Mouse (Mus musculus) cerebellum, adult 2 months (tissue): ENCODE results near the gene Lyrm7. TPM values are rescaled to one million over a fixed set of nuclear protein-coding genes. Genes with fewer than 3 reads are reported as not detected.
"Not testable (repeated sequence)": the region's sequence is repeated elsewhere in the genome, so short reads cannot be mapped to it uniquely, and the experiment has no call there.

ENCODE experiments used
- DNase-seq, 2 experiments: peaks; one replicate each; pipeline ENCODE4 v3.0.0; 2021
- H3K27ac ChIP-seq: fragments of 200-500 bp; 2 replicates; pipeline ENCODE4 v1.5.1; 2012; ENCODE audit warnings: low read length, control low read depth, inconsistent platforms; ENCODE audit not compliant: insufficient read depth
- H3K27me3 ChIP-seq: fragments of 200-500 bp; 2 replicates; pipeline ENCODE4 v1.6.1; 2012; ENCODE audit warnings: inconsistent platforms, mild to moderate bottlenecking, low read length, moderate library complexity; ENCODE audit not compliant: control insufficient read depth, insufficient read depth
- H3K4me1 ChIP-seq: fragments of 200-500 bp; 2 replicates; pipeline ENCODE4 v1.6.1; 2011; ENCODE audit warnings: low read length; ENCODE audit not compliant: control insufficient read depth, insufficient read depth
- H3K4me3 ChIP-seq: fragments of 200-500 bp; replicated peaks from 2 replicates; pipeline ENCODE3; 2011; ENCODE audit warnings: mild to moderate bottlenecking, low read depth, low read length, control low read depth; ENCODE audit not compliant: insufficient read depth
- CTCF ChIP-seq: fragments of 200-500 bp; IDR thresholded peaks from 2 replicates; pipeline ENCODE4 v1.5.1; 2011; ENCODE audit warnings: low read depth, mild to moderate bottlenecking, control low read depth, low read length, moderate library complexity, borderline replicate concordance; ENCODE audit not compliant: insufficient read depth
- POLR2A ChIP-seq: fragments of 200-500 bp; IDR thresholded peaks from 2 replicates; pipeline ENCODE4 v1.6.1; 2011; ENCODE audit warnings: low read length, control low read depth, borderline replicate concordance; ENCODE audit not compliant: insufficient read depth
- WGBS: fragments of 180-500 bp; shearing (Covaris S2); methylation state at CpG from one replicate; pipeline ENCODE4 v1.1.7; 2018; 5-methylcytosine and 5-hydroxymethylcytosine counted together
- polyA plus RNA-seq: library from polyadenylated mRNA; depleted of rRNA; stranded (reverse); fragments of >200 nt; gene quantifications from 2 replicates; pipeline ENCODE4 v1.2.3, GENCODE M21; 2012

Lyrm7 gene
- polyA plus RNA-seq, 1 experiment: 24.3 TPM

DNA sequence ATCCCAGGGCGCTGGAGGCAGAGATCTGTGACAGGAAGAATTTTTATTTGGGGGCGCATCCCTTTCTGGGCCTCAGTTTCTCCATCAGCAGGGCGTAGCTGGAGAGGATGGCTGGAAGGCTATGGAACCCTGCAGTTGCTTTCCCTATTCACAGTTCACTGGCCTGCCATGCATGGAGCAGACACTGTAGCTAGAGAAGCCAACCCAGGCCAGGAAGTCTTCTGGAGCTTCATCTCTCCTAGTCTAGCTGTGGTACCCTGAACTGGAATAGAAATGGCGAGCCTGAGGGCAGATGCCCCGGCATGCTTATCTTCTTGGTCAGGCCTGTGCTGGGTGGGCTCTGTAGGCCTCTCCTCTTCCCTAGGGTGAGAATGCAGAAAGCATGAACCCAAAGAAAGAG lies 42.6 kb upstream of the Lyrm7 start:
- no peak for TF ChIP-seq POLR2A
- no peak for DNase-seq
- no peaks in the 10 kb centered on the region for H3K4me1 ChIP-seq
- H3K27me3 ChIP-seq: no peaks in the 10 kb centered on the region
- H3K4me3 ChIP-seq: no peak overlapping the region
- H3K27ac ChIP-seq: no peak overlapping the region
- 79% methylated on average over 5 of the region's 5 CpGs for WGBS

DNA sequence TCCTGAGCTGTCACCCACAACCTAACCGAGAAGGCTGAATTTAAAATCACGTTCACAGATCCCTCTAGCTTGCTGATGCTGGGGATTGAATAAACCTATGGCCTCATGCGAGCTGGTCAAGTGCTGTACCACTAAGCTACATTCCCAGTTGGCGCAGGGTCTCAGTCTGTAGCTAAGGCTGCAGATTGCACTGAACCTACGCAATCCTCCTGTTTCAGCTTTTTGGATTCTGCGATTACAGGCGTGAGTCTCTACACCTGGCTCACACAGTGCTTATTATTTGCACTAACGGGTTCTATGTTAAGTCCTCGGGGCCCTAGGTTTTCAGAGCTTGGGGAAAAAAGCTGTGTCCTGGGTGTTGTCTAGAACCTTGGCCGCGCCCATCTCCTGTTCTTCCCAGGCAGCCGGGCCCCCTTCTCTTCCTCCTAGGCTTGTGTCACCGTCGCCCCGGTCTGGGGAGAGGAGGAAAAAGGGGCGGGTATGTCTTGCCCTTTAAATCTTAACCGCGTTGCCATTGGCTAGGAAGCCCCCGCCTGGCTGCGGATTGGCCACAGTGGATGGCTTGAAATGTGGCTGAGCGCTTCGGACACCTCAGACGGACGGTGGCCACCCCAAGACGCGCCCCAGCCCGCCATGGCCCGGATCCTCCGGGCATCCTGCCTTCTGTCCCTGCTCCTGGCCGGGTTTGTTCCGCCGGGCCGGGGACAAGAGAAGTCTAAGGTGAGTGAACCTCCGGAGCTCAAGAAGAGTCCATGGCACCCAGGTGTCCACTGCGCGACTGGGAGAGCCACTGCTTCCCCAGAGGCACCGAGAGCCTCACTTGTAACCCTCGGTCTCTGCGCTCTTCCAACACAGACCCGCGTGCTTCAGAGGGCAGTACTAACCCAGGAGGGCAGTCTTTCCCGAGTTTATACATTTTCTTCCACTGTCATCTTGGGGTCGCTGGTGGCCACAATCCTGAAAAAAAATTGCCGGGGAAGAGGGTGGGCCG lies 41.9 kb upstream of the Lyrm7 start, which contains the start of gene Gpx3:
Gpx3 (plus strand) TSS at position 121 of the 991 bp plus-strand sequence.
- TF ChIP-seq POLR2A (no peak), CTCF (no peak)
- no peak within 1 kb of the TSS for H3K27ac ChIP-seq
- no peaks in the 10 kb centered on the region for H3K27me3 ChIP-seq
- H3K4me3 ChIP-seq: peak within 1 kb of the TSS; percentile 49
- no peaks in the 10 kb centered on the region for H3K4me1 ChIP-seq
- peak; percentile 77 to 80 for DNase-seq
- 15% methylated on average over 45 of the region's 45 CpGs for WGBS

DNA sequence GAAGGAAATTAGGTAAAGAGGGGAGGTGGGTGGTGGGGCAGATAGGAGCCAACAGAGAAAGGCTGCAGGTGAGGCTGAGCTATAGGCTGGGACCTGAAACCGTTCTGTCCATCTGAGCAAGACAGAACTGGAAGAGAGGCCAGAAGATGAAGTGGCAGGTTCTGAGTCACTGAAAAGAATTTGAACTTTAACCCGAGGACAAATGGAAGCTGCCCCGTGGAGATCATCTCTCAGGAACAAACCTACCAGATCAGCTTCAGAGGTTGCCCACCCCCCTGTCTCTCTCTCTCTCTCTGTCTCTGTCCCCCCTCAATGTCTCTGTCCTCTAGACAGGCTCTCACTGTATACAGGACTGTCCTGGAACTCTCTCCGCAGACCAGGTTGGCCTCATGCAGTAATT lies 38.9 kb upstream of the Lyrm7 start:
- WGBS: 80% methylated on average over 4 of the region's 4 CpGs
- H3K27ac ChIP-seq: no peak overlapping the region
- no peaks in the 10 kb centered on the region for H3K27me3 ChIP-seq
- DNase-seq: no peak
- no peak for TF ChIP-seq CTCF
- no peak overlapping the region for H3K4me3 ChIP-seq
- no peaks in the 10 kb centered on the region for H3K4me1 ChIP-seq

DNA sequence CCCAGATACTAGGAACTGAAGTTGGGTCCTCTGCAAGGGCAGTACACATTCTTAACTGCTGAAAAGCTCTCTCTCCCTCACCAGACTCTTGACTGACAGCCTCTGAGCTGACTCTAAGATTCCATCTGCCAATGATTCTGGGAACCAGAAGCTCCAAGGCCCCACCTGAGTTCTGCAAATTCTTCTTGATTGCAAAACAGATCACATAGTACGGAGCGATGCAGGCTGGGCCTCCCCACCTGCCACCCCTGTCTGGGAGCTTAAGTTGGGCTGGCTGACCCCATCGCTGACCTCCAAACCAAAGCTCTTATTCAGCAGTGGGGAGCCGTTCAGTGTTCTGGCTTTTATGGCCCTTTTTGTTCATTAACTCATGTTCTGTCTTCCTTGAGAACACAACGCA lies 36.8 kb upstream of the Lyrm7 start:
- Histone ChIP-seq H3K27ac (no peak overlapping the region), H3K4me1 (no peaks in the 10 kb centered on the region), H3K4me3 (no peak overlapping the region), H3K27me3 (no peaks in the 10 kb centered on the region)
- TF ChIP-seq POLR2A (no peak), CTCF (no peak)
- no peak for DNase-seq
- WGBS: 90% methylated on average over 5 of the region's 5 CpGs

DNA sequence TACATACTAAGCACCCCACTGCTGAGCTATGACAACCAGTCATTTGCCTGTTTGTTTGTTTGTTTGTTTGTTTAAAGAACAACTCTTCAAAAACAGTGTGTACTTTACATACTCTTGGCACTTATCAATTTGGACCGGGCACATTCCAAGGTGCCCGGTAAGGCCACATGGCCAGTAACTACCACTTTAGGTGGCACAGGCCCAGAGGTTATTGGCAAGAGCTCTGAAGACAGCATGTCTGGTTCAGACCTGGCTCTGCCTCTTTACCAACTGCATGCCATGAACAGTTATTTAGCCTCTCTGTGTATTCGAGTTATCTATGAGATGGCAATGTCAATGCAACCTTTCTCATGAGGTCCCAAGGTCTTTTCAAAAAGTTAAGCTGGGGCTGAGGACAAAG lies 35.9 kb upstream of the Lyrm7 start:
- H3K27me3 ChIP-seq, H3K4me3 ChIP-seq, H3K4me1 ChIP-seq, H3K27ac ChIP-seq: not testable (repeated sequence)
- WGBS: 10% methylated on average over 3 of the region's 3 CpGs
- peak in 1 of 2 experiments; percentile 24 for DNase-seq

DNA sequence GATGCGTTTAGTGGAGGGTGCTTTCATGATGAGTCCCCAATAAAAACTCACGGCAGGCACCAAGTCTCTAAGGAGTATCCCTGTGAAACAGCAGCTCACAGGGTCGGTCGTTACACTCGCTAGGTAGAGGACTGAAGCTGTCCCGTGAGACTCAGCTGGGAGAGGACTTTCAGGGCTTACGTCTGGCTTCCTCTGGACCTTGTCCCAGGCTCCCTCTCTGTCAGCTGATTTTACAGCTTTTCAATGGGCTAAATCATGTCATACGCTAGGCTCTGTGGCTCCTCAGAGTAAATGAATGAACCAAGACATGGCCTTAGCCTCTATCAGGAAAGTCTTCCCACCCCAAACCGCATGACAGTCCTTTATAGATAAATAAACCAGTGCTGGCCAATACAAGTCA lies 33.9 kb upstream of the Lyrm7 start:
- WGBS: 71% methylated on average over 9 of the region's 9 CpGs
- DNase-seq: no peak
- Histone ChIP-seq H3K27ac (no peak overlapping the region), H3K4me3 (no peak overlapping the region), H3K27me3 (no peaks in the 10 kb centered on the region), H3K4me1 (no peaks in the 10 kb centered on the region)
- no peak for TF ChIP-seq POLR2A
- TF ChIP-seq CTCF: no peak

DNA sequence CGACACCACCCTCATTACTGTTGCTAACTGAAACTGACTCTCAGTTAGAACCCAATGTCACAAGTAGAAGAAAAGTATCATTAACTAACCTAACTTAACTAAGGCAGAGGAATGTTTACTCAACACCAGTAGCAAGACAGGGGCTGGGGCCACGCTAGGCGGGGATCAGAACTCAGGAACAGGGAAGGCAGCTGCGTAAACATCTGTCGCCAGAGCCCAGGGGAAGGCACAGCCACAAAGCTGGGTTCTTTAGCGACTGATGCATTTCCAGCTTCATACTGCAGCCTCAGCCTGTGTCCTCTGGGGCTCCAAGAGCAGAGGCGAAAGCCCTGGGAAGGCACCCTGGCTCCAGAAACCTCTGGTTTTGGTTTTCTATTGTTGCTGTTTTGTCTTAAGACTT lies 31.4 kb upstream of the Lyrm7 start:
- H3K4me3 ChIP-seq: no peak overlapping the region
- DNase-seq: no peak
- H3K27me3 ChIP-seq: no peaks in the 10 kb centered on the region
- H3K4me1 ChIP-seq: no peaks in the 10 kb centered on the region
- 71% methylated on average over 7 of the region's 7 CpGs for WGBS
- H3K27ac ChIP-seq: no peak overlapping the region
- TF ChIP-seq POLR2A: no peak
- TF ChIP-seq CTCF: no peak

DNA sequence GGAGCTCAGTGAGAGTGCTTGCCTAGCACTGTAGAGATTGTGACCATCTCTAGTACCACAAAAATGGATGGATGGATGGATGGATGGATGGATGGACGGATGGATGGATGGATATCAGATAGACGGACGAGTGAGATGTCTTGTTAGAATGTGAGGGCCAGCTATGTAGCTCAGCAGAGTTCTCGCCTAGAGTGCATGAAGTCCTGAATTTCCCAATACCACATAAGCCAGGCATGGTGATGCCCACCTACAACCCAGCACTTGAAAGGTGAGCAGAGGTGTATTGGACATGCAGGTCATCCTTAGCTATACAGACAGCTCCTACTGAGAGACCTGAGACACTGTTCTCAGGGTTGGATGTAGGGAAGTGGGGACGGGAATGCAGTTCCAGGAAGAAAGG lies 30.6 kb upstream of the Lyrm7 start:
- TF ChIP-seq CTCF (no peak), POLR2A (no peak)
- no peak overlapping the region for H3K4me3 ChIP-seq
- no peaks in the 10 kb centered on the region for H3K4me1 ChIP-seq
- H3K27ac ChIP-seq: no peak overlapping the region
- WGBS: 90% methylated on average over 5 of the region's 5 CpGs
- DNase-seq: no peak
- no peaks in the 10 kb centered on the region for H3K27me3 ChIP-seq

DNA sequence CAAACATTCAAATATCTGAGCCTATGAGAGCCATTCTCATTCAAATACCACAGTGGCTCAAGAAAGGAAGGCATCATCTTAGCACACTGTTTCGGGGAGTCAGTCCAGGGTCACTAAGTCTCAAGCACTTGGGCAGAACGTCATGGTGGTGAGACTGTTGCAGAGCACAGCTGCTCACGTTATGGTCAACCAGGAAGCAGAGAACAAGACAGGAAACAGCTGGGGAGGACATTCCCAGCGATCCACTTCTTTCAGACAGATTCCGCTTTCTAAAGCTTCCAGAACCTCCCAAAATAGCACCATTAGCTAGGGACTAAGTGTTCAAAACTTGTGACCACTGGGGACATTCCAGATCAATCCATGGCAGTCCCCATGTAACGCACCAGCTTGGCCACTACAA lies 27.2 kb upstream of the Lyrm7 start:
- DNase-seq: no peak
- 89% methylated on average over 6 of the region's 6 CpGs for WGBS
- Histone ChIP-seq H3K27ac (no peak overlapping the region), H3K27me3 (no peaks in the 10 kb centered on the region), H3K4me1 (no peaks in the 10 kb centered on the region), H3K4me3 (no peak overlapping the region)
- no peak for TF ChIP-seq CTCF
